Mouse (Mus musculus) thymus, adult 2 months (tissue): ENCODE measurements around the gene Tmem232.

Experiments used
- CTCF ChIP-seq: fragments of 200-500 bp; IDR thresholded peaks from 2 replicates; pipeline ENCODE4 v1.5.1; 2012; ENCODE audit warnings: mild to moderate bottlenecking, control low read depth, low read length, moderate library complexity, borderline replicate concordance; ENCODE audit not compliant: control insufficient read depth, poor library complexity, insufficient read depth; ENCODE audit errors: extremely low read depth
- POLR2A ChIP-seq: fragments of 200-500 bp; IDR thresholded peaks from 2 replicates; pipeline ENCODE4 v1.6.1; 2012; ENCODE audit warnings: mild to moderate bottlenecking, low read length, control low read depth, moderate library complexity; ENCODE audit not compliant: control insufficient read depth, poor library complexity, insufficient read depth; ENCODE audit errors: extremely low read depth

GRCm38 (mm10) chr17:65562761-65563160 lies 22.2 kb upstream of the Tmem232 start:
- TF ChIP-seq CTCF, result no peak
- no peak for TF ChIP-seq POLR2A
